Mouse (Mus musculus) spleen, embryonic (tissue): ENCODE data around the gene Vmn2r26.
"Not testable (repeated sequence)": the region's sequence is repeated elsewhere in the genome, so short reads cannot be mapped to it uniquely, and the experiment has no call there.

Source experiments
- CTCF ChIA-PET: fragments of 350-600 bp; sonication (Branson Sonifier 250); formaldehyde crosslinking; loops from one replicate; lab custom pipeline; 2022; lab: Charles Lee

Gene Vmn2r26

GRCm38 (mm10) chr6:124024268-124024667 is at the start of gene Vmn2r26:
Gene Vmn2r26, plus strand, starts transcription at chr6:124024568.
- CTCF ChIA-PET = not testable (repeated sequence)

GRCm38 (mm10) chr6:124020841-124021240 is 3.5 kb upstream of the Vmn2r26 start:
- CTCF ChIA-PET = no interaction called here

- CTCF ChIA-PET = no interaction called here
Measured at GRCm38 (mm10) chr6:124048388-124048787, 24.0 kb downstream of the Vmn2r26 start.

GRCm38 (mm10) chr6:124053611-124054010 is 29.2 kb downstream of the Vmn2r26 start:
- CTCF ChIA-PET = not testable (repeated sequence)

DNA sequence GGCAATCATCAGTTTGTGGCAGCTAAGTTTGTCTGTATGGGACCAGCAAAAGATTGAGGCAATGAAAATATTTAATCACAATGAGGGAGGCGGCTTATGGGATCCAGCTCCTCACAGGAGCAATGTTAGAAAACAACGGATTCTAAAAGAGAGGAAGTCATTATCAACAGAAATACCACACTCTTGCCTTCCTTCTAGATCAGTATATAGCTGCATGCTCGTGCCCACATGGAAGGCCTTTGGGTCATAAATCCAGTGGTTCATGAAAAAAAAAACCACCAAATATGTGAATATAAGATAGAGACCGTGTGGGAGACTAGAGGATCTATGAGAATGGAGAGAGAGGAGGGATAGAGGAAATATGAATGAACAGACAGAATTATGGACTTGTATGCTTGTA is 78.0 kb downstream of the Vmn2r26 start:
- CTCF ChIA-PET = no interaction called here
